Mouse (Mus musculus) heart, embryonic 13.5 days (tissue): ENCODE measurements around the gene Osbp. TPM values are rescaled to one million over a fixed set of nuclear protein-coding genes. Genes with fewer than 3 reads are reported as not detected.

Source experiments
- ATAC-seq: fragments of 200-750 bp; cut with Nextera tagmentation; 2 replicates; pipeline ENCODE4 v1.8.0; 2017; ENCODE audit warnings: moderate TSS enrichment; ENCODE audit not compliant: insufficient number of reproducible peaks, low FRiP score, low TSS enrichment; ENCODE audit errors: extremely low read depth
- H3K27ac ChIP-seq: fragments of 300-500 bp; sonication (generic); replicated peaks from 2 replicates; pipeline ENCODE4 v1.5.1; 2015; ENCODE audit warnings: moderate library complexity, mild to moderate bottlenecking, inconsistent platforms
- H3K27me3 ChIP-seq: fragments of 300-500 bp; sonication (generic); replicated peaks from 2 replicates; pipeline ENCODE4 v1.6.1; 2015; ENCODE audit warnings: mild to moderate bottlenecking, inconsistent platforms
- H3K36me3 ChIP-seq: fragments of 300-500 bp; sonication (generic); 2 replicates; pipeline ENCODE4 v1.6.1; 2015; ENCODE audit warnings: mild to moderate bottlenecking, inconsistent platforms
- H3K4me1 ChIP-seq: fragments of 300-500 bp; sonication (generic); 2 replicates; pipeline ENCODE4 v1.6.1; 2015; ENCODE audit warnings: inconsistent platforms
- H3K4me2 ChIP-seq: fragments of 300-500 bp; sonication (generic); 2 replicates; pipeline ENCODE4 v1.6.1; 2015; ENCODE audit warnings: inconsistent platforms, mild to moderate bottlenecking, moderate library complexity
- H3K4me3 ChIP-seq: fragments of 300-500 bp; sonication (generic); 2 replicates; pipeline ENCODE4 v1.5.1; 2015; ENCODE audit warnings: moderate library complexity, mild to moderate bottlenecking, inconsistent platforms
- H3K9ac ChIP-seq: fragments of 300-500 bp; sonication (generic); 2 replicates; pipeline ENCODE4 v1.6.1; 2015; ENCODE audit warnings: inconsistent platforms, mild to moderate bottlenecking, moderate library complexity
- H3K9me3 ChIP-seq: fragments of 300-500 bp; sonication (generic); 2 replicates; pipeline ENCODE4 v1.6.1; 2016; ENCODE audit warnings: inconsistent platforms
- WGBS: fragments of 180-500 bp; shearing (Covaris S2); methylation state at CpG from one replicate; pipeline ENCODE4 v1.1.7; 2015; ENCODE audit warnings: mixed read lengths; 5-methylcytosine and 5-hydroxymethylcytosine counted together
- polyA plus RNA-seq: library from polyadenylated mRNA; unstranded; fragments of >200 nt; fragmentation: Nextera tagmentation; extraction: Ambion mirVana; gene quantifications from 2 replicates; pipeline ENCODE4 v1.2.1, GENCODE M21; 2015

The Osbp gene
- polyA plus RNA-seq, 1 experiment from 2014 or later: 4.2 TPM

- ATAC-seq: no peak
- H3K9me3 ChIP-seq: no peaks in the 10 kb centered on the region
- WGBS: 96% methylated on average over 7 of the region's 7 CpGs
- H3K27ac ChIP-seq: no peak overlapping the region
- H3K36me3 ChIP-seq: peaks cover 96% of the 10 kb centered on the region
- no peaks in the 10 kb centered on the region for H3K27me3 ChIP-seq
- no peaks in the 10 kb centered on the region for H3K4me1 ChIP-seq
- no peak overlapping the region for H3K9ac ChIP-seq
- H3K4me2 ChIP-seq: no peak overlapping the region
- H3K4me3 ChIP-seq: no peak overlapping the region
Observed at GRCm38 (mm10) chr19:11989334-11989733, 23.6 kb downstream of the Osbp start.

GRCm38 (mm10) chr19:11992034-11992433 lies 26.3 kb downstream of the Osbp start:
- WGBS: 90% methylated on average over 9 of the region's 9 CpGs
- Histone ChIP-seq H3K9ac (no peak overlapping the region), H3K4me2 (no peak overlapping the region), H3K4me1 (peaks cover 14% of the 10 kb centered on the region), H3K4me3 (no peak overlapping the region), H3K27ac (no peak overlapping the region), H3K36me3 (peaks cover 86% of the 10 kb centered on the region), H3K9me3 (no peaks in the 10 kb centered on the region), H3K27me3 (no peaks in the 10 kb centered on the region)
- no peak for ATAC-seq

- ATAC-seq: no peak
- Histone ChIP-seq H3K9me3 (no peaks in the 10 kb centered on the region), H3K36me3 (peaks cover 81% of the 10 kb centered on the region), H3K27ac (no peak overlapping the region), H3K4me3 (no peak overlapping the region), H3K4me1 (peaks cover 14% of the 10 kb centered on the region), H3K27me3 (no peaks in the 10 kb centered on the region), H3K4me2 (no peak overlapping the region), H3K9ac (no peak overlapping the region)
- 83% methylated on average over 10 of the region's 10 CpGs for WGBS
Observed at GRCm38 (mm10) chr19:11992441-11993029, 26.8 kb downstream of the Osbp start.

- 84% methylated on average over 6 of the region's 6 CpGs for WGBS
- H3K4me1 ChIP-seq: peaks cover 18% of the 10 kb centered on the region
- H3K36me3 ChIP-seq: peaks cover 58% of the 10 kb centered on the region
- H3K9me3 ChIP-seq: no peaks in the 10 kb centered on the region
- H3K4me2 ChIP-seq: no peak overlapping the region
- no peaks in the 10 kb centered on the region for H3K27me3 ChIP-seq
- 0 out of 2 replicates have a peak overlapping the region, but pooled peaks have one; percentile 15 for H3K27ac ChIP-seq
- no peak overlapping the region for H3K9ac ChIP-seq
- no peak for ATAC-seq
- no peak overlapping the region for H3K4me3 ChIP-seq
Observed at GRCm38 (mm10) chr19:11994703-11995431, 29.1 kb downstream of the Osbp start.

- Histone ChIP-seq H3K4me1 (peaks cover 18% of the 10 kb centered on the region), H3K9ac (no peak overlapping the region), H3K27ac (no peak overlapping the region; the same call in 1 of the 2 replicates), H3K4me3 (no peak overlapping the region), H3K36me3 (peaks cover 48% of the 10 kb centered on the region), H3K27me3 (no peaks in the 10 kb centered on the region), H3K9me3 (no peaks in the 10 kb centered on the region), H3K4me2 (no peak overlapping the region)
- 45% methylated on average over 2 of the region's 2 CpGs for WGBS
- no peak for ATAC-seq
Observed at GRCm38 (mm10) chr19:11995722-11996448, 30.1 kb downstream of the Osbp start.

GRCm38 (mm10) chr19:12001686-12002085 lies 35.9 kb downstream of the Osbp start:
- H3K27me3 ChIP-seq: no peaks in the 10 kb centered on the region
- WGBS: 28% methylated on average over 3 of the region's 3 CpGs
- H3K4me1 ChIP-seq: peaks cover 26% of the 10 kb centered on the region
- no peak for ATAC-seq
- H3K9ac ChIP-seq: no peak overlapping the region
- H3K27ac ChIP-seq: no peak overlapping the region
- H3K9me3 ChIP-seq: no peaks in the 10 kb centered on the region
- H3K36me3 ChIP-seq: no peaks in the 10 kb centered on the region
- 0 out of 2 replicates have a peak overlapping the region, but pooled peaks have one; percentile 9 for H3K4me3 ChIP-seq
- 0 out of 2 replicates have a peak overlapping the region, but pooled peaks have one; percentile 59 for H3K4me2 ChIP-seq

- 5% methylated on average over 11 of the region's 11 CpGs for WGBS
- Histone ChIP-seq H3K36me3 (no peaks in the 10 kb centered on the region), H3K4me3 (peak overlapping the region; percentile 13), H3K27ac (no peak overlapping the region), H3K4me1 (peaks cover 30% of the 10 kb centered on the region), H3K4me2 (peak overlapping the region; percentile 59), H3K9ac (0 out of 2 replicates have a peak overlapping the region, but pooled peaks have one; percentile 11), H3K9me3 (no peaks in the 10 kb centered on the region), H3K27me3 (no peaks in the 10 kb centered on the region)
- no peak for ATAC-seq
Observed at GRCm38 (mm10) chr19:12002125-12002524, 36.4 kb downstream of the Osbp start.

GRCm38 (mm10) chr19:12002791-12003190 lies 37.0 kb downstream of the Osbp start:
- H3K4me1 ChIP-seq: peaks cover 37% of the 10 kb centered on the region
- no peaks in the 10 kb centered on the region for H3K27me3 ChIP-seq
- H3K4me2 ChIP-seq: peak overlapping the region; percentile 59
- H3K9me3 ChIP-seq: no peaks in the 10 kb centered on the region
- ATAC-seq: no peak
- no peak overlapping the region for H3K9ac ChIP-seq
- H3K4me3 ChIP-seq: peak overlapping the region; percentile 13
- 44% methylated on average over 14 of the region's 14 CpGs for WGBS
- no peak overlapping the region for H3K27ac ChIP-seq
- no peaks in the 10 kb centered on the region for H3K36me3 ChIP-seq

GRCm38 (mm10) chr19:12003568-12003967 lies 37.8 kb downstream of the Osbp start:
- Histone ChIP-seq H3K4me3 (no peak overlapping the region), H3K9ac (no peak overlapping the region), H3K4me1 (peaks cover 38% of the 10 kb centered on the region), H3K27ac (no peak overlapping the region), H3K4me2 (no peak overlapping the region), H3K36me3 (no peaks in the 10 kb centered on the region), H3K9me3 (no peaks in the 10 kb centered on the region), H3K27me3 (no peaks in the 10 kb centered on the region)
- no peak for ATAC-seq
- WGBS: 74% methylated on average over 2 of the region's 2 CpGs

GRCm38 (mm10) chr19:12004216-12005008 lies 38.7 kb downstream of the Osbp start:
- Histone ChIP-seq H3K4me1 (peaks cover 42% of the 10 kb centered on the region), H3K4me2 (peak overlapping the region; percentile 80), H3K36me3 (no peaks in the 10 kb centered on the region), H3K9me3 (no peaks in the 10 kb centered on the region), H3K4me3 (peak overlapping the region; percentile 63), H3K27me3 (no peaks in the 10 kb centered on the region), H3K27ac (peak overlapping the region; percentile 74), H3K9ac (peak overlapping the region; percentile 79)
- no peak for ATAC-seq
- 35% methylated on average over 9 of the region's 9 CpGs for WGBS
